Mouse (Mus musculus): Measurements from ENCODE around the gene Gm1604a. TPM values are rescaled to one million over a fixed set of nuclear protein-coding genes. Genes with fewer than 3 reads are reported as not detected.
"Not testable (repeated sequence)": the region's sequence is repeated elsewhere in the genome, so short reads cannot be mapped to it uniquely, and the experiment has no call there.

Gm1604a gene
- total RNA-seq, 2 experiments from 2014 or later, result not detected

DNA sequence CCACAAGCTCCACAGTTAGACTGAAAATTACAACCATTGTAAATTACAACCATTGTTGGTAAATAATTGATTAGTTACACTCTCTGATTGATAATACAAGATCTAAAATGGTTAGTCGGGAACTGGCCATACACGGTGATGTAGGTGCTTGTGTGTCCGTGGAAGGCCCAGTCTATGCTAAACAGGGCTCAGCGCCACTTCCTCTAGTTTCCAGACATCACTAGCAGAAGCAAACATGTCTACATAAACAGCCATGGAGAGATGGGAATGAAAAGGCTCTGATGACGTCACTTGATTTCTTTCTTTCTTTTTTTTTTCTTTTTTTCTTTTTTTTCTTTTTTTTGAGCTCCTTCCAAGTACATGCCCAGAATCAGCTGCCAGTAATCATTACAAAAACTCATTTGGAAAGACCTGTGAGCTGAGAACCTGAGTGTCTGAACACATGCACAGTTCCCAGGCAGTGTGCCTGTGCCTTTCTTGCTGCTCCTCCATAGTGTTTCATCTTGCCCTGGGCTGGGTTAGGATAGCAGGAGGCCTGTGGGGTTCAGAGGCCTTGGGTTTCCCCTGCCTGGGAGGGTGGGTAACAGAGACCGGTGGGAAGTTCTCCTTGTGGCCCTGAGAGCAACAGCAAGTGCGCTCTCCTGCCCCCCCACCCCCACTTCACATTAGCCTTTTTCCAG is 44.3 kb downstream of the Gm1604a start:
- DNase-seq, result not testable (repeated sequence)

GRCm38 (mm10) chr17:7074494-7074893 is 49.1 kb downstream of the Gm1604a start:
- DNase-seq, result not testable (repeated sequence)

- not testable (repeated sequence) for DNase-seq
Measured at GRCm38 (mm10) chr17:7075519-7075918, 50.2 kb downstream of the Gm1604a start.

GRCm38 (mm10) chr17:7079558-7079957 is 54.2 kb downstream of the Gm1604a start:
- not testable (repeated sequence) for DNase-seq

- not testable (repeated sequence) for DNase-seq
Measured at GRCm38 (mm10) chr17:7084523-7084922, 59.2 kb downstream of the Gm1604a start.

- not testable (repeated sequence) for DNase-seq
Measured at GRCm38 (mm10) chr17:7085469-7086168, 60.3 kb downstream of the Gm1604a start.

DNA sequence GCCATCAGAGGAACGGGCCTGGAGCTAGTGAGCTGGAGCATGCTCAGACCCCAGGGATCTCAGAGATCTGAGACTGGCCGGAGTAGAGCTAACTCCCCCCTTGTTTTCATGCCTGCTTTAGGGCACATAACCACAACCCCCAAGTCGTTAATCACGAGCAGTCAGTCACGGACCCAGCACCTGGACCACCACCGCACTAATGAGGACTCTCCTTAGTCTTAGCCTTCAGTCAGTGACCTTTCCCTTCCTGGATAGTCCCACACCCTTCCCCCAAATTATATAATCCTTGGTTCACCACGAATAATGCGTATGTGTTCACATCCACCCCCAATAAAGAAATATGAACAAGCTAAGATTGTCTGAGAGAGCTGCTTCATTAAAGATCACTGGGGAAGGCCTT is 61.5 kb downstream of the Gm1604a start:
- DNase-seq, result not testable (repeated sequence)

GRCm38 (mm10) chr17:7097835-7098519 is 72.6 kb downstream of the Gm1604a start:
- DNase-seq, result not testable (repeated sequence)

GRCm38 (mm10) chr17:7099096-7099495 is 73.7 kb downstream of the Gm1604a start:
- DNase-seq, result peak; percentile 8

- not testable (repeated sequence) for DNase-seq
Measured at GRCm38 (mm10) chr17:7102945-7103344, 77.6 kb downstream of the Gm1604a start.

DNA sequence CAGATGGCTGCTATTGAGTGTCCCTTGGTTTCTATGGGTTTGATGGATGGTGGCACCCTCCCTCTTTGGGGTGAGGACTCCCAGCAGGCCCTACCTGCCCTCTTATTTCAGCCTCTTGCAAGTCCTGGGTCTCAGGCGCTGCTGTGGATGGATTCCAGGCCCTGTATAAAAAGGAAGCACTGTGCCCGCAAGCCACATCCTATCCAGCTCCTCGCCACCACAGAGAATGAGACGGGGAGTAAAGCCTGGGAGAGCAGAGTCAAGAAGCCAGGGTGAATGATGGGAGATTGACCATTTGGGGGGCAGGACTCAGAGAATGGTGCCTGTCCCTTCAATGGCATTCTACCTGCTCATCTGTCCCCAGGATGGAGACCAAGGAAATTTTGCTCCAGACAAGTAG is 86.3 kb downstream of the Gm1604a start:
- not testable (repeated sequence) for DNase-seq

- DNase-seq, result not testable (repeated sequence)
Measured at GRCm38 (mm10) chr17:7116265-7116664, 90.9 kb downstream of the Gm1604a start.

- DNase-seq, result not testable (repeated sequence)
Measured at GRCm38 (mm10) chr17:7120835-7121234, 95.5 kb downstream of the Gm1604a start.

GRCm38 (mm10) chr17:7122554-7122953 is 97.2 kb downstream of the Gm1604a start:
- not testable (repeated sequence) for DNase-seq

- DNase-seq, result not testable (repeated sequence)
Measured at GRCm38 (mm10) chr17:7126475-7126874, 101.1 kb downstream of the Gm1604a start.

DNA sequence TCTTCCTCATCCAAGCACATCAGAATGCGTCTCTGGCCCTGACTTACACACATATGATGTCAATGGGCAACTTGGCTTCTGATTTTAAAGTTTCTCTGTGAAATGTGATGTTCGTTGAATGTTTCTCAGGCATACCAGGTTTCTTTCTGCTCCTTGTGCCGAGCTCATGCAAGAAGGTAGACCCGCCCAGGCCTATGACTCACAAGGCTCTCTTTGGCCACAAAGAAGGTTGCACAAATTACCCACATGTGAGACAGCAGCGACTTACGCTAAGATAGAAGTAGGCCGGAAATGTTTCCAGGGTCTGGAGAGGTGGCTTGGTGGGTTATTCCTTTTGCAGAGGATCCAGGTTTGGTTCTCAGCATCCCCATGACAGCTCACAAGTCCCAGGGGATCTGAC is 108.6 kb downstream of the Gm1604a start:
- not testable (repeated sequence) for DNase-seq

- DNase-seq, result not testable (repeated sequence)
Measured at GRCm38 (mm10) chr17:7135277-7135676, 109.9 kb downstream of the Gm1604a start.

Other genes starting within 250 kb of the Gm1604a start
- gene Ezr, start 242.8 kb upstream of the Gm1604a start, total RNA-seq (2021), result 1 to 10 TPM; 2.2 to 2.9 TPM
- 10 to 100 TPM; 19.0 to 20.7 TPM for gene Rsph3b, start 76.9 kb upstream of the Gm1604a start, total RNA-seq (2021)
- 10 to 100 TPM; 11.5 to 11.9 TPM for gene Tagap1, start 64.4 kb upstream of the Gm1604a start, total RNA-seq (2021)
- 10 to 100 TPM; 84.8 to 85.8 TPM for gene Rnaset2b, start 54.9 kb upstream of the Gm1604a start, total RNA-seq (2021)
- gene Gm49721, start 46.7 kb upstream of the Gm1604a start, total RNA-seq (2021), result not detected
- gene Rps6ka2, start 144.5 kb downstream of the Gm1604a start, total RNA-seq (2021), result 10 to 100 TPM; 75.7 to 86.2 TPM